In the genomic region with DNA sequence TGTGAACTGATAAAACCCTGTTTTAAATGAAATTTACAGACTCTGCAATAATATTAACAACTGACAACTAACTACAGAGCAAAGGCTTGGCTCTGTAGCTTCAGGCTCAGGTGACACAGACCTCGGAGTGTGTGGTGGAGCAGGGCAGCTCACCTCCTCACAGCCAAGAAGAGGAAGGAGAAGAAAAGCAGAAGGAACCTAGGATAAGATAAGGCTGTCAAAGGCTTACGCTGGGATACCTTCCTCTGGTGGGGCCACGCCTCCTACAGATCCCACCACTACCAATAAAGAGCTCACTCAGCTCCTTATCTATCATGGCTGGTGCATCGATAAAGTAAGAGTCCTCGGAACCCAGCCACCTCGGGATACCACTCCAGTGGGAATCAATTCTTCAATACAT, we compare ENCODE assay signal across 1 mouse cellular context.
TF ChIP-seq lines count a peak whose summit lies in the region.

No protein-coding gene starts in this region.

TF ChIP-seq in MEL, 35 proteins besides CTCF, POLR2A, EP300 and RAD21 (continued from another document):
- TF ChIP-seq USF1 (IDR thresholded peaks at IDR 0.05; ENCODE audit: low read depth, low read length) (peak; percentile 34; the same call in 1 of the 2 replicates), TAL1 (IDR thresholded peaks at IDR 0.05; ENCODE audit: low read length) (peak; percentile 58)
